Mouse (Mus musculus) embryonic facial prominence, embryonic 10.5 days (tissue): ENCODE measurements around the gene Otud4. TPM values are rescaled to one million over a fixed set of nuclear protein-coding genes. Genes with fewer than 3 reads are reported as not detected.

Source experiments
- DNase-seq: peaks from one replicate; pipeline ENCODE4 v3.0.0-alpha.2; 2017; ENCODE audit warnings: low spot score
- H3K27ac ChIP-seq: fragments of 300-500 bp; sonication (generic); replicated peaks from 2 replicates; pipeline ENCODE4 v1.5.1; 2016; ENCODE audit warnings: mild to moderate bottlenecking
- H3K27me3 ChIP-seq: fragments of 300-500 bp; sonication (generic); replicated peaks from 2 replicates; pipeline ENCODE4 v1.6.1; 2016; ENCODE audit warnings: low read depth, mild to moderate bottlenecking; ENCODE audit not compliant: poor library complexity, severe bottlenecking
- H3K36me3 ChIP-seq: fragments of 300-500 bp; sonication (generic); replicated peaks from 2 replicates; pipeline ENCODE4 v1.6.1; 2016; ENCODE audit warnings: mild to moderate bottlenecking, moderate library complexity
- H3K4me1 ChIP-seq: fragments of 300-500 bp; sonication (generic); 2 replicates; pipeline ENCODE4 v1.6.1; 2016
- H3K4me3 ChIP-seq: fragments of 300-500 bp; sonication (generic); 2 replicates; pipeline ENCODE4 v1.5.1; 2016; ENCODE audit warnings: mild to moderate bottlenecking, moderate library complexity
- H3K9me3 ChIP-seq: fragments of 300-500 bp; sonication (generic); 2 replicates; pipeline ENCODE4 v1.6.1; 2016; ENCODE audit warnings: mild to moderate bottlenecking
- WGBS: fragments of 180-500 bp; shearing (Covaris S2); methylation state at CpG from one replicate; pipeline ENCODE4 v1.1.7; 2016; 5-methylcytosine and 5-hydroxymethylcytosine counted together
- polyA plus RNA-seq: library from polyadenylated mRNA; unstranded; fragments of >200 nt; fragmentation: Nextera tagmentation; extraction: Ambion mirVana; gene quantifications from 2 replicates; pipeline ENCODE4 v1.2.1, GENCODE M21; 2016

Gene Otud4
- polyA plus RNA-seq, 1 experiment from 2014 or later: 16.1 TPM

DNA sequence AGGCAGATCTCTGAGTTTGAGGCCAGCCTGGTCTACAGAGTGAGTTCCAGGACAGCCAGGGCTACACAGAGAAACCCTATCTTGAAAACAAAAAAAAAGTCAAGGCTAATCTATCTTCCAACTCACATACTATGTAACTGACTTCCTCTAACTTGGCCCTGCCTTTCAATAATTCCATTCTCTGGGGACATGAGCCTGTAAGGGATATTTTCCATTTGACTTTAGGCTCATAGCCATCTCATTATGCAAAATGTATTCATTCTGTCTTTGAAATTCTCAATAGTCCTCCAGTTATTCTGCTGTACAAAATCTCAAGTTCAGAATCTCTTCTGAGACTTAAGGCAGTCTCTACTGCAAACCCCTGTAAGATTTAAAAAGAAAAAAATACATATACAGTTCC, 82.1 kb downstream of the Otud4 start:
- Histone ChIP-seq H3K27ac (no peak overlapping the region), H3K4me3 (no peak overlapping the region), H3K36me3 (peaks cover 66% of the 10 kb centered on the region), H3K27me3 (no peaks in the 10 kb centered on the region), H3K9me3 (no peaks in the 10 kb centered on the region), H3K4me1 (no peaks in the 10 kb centered on the region)
- no peak for DNase-seq

GRCm38 (mm10) chr8:79723308-79723707, 83.9 kb downstream of the Otud4 start:
- Histone ChIP-seq H3K4me1 (no peaks in the 10 kb centered on the region), H3K9me3 (no peaks in the 10 kb centered on the region), H3K27me3 (no peaks in the 10 kb centered on the region), H3K36me3 (peaks cover 58% of the 10 kb centered on the region), H3K27ac (no peak overlapping the region), H3K4me3 (no peak overlapping the region)
- DNase-seq: no peak

GRCm38 (mm10) chr8:79724589-79724988, 85.2 kb downstream of the Otud4 start:
- H3K27me3 ChIP-seq: no peaks in the 10 kb centered on the region
- H3K27ac ChIP-seq: no peak overlapping the region
- H3K4me3 ChIP-seq: no peak overlapping the region
- DNase-seq: no peak
- 61% methylated on average over 3 of the region's 3 CpGs for WGBS
- no peaks in the 10 kb centered on the region for H3K4me1 ChIP-seq
- peaks cover 61% of the 10 kb centered on the region for H3K36me3 ChIP-seq
- no peaks in the 10 kb centered on the region for H3K9me3 ChIP-seq

Other genes starting within 250 kb of the Otud4 start
- gene Smad1, start 240.1 kb upstream of the Otud4 start, polyA plus RNA-seq: 41.5 and 42.8 TPM in 2 replicates
- gene Abce1, start 72.1 kb downstream of the Otud4 start, polyA plus RNA-seq: 142 TPM in 2 replicates
- 37.0 and 43.5 TPM in 2 replicates for gene Anapc10, start 72.2 kb downstream of the Otud4 start, polyA plus RNA-seq